Mouse (Mus musculus) liver, embryonic 11.5 days (tissue): ENCODE results near the gene Gm28042. TPM values are rescaled to one million over a fixed set of nuclear protein-coding genes. Genes with fewer than 3 reads are reported as not detected.

Source experiments
- ATAC-seq: fragments of 200-750 bp; cut with Nextera tagmentation; replicated peaks from 2 replicates; pipeline ENCODE4 v1.8.0; 2017; ENCODE audit warnings: moderate number of reproducible peaks, mild to moderate bottlenecking, moderate TSS enrichment, moderate library complexity; ENCODE audit not compliant: low FRiP score
- DNase-seq: peaks from one replicate; pipeline ENCODE4 v3.0.0-alpha.2; 2017; ENCODE audit warnings: low spot score
- H3K27ac ChIP-seq: fragments of 300-500 bp; sonication (generic); 2 replicates; pipeline ENCODE4 v1.5.1; 2014; ENCODE audit warnings: mild to moderate bottlenecking, low read depth, low read length, control low read depth
- H3K27me3 ChIP-seq: fragments of 300-500 bp; sonication (generic); replicated peaks from 2 replicates; pipeline ENCODE4 v1.6.1; 2014; ENCODE audit warnings: low read length, mixed read lengths; ENCODE audit not compliant: control insufficient read depth, insufficient read depth
- H3K36me3 ChIP-seq: fragments of 300-500 bp; sonication (generic); 2 replicates; pipeline ENCODE4 v1.6.1; 2014; ENCODE audit warnings: mild to moderate bottlenecking, low read length, moderate library complexity, mixed read lengths; ENCODE audit not compliant: control insufficient read depth, insufficient read depth
- H3K4me1 ChIP-seq: fragments of 300-500 bp; sonication (generic); replicated peaks from 2 replicates; pipeline ENCODE4 v1.6.1; 2014; ENCODE audit warnings: low read length, mixed read lengths; ENCODE audit not compliant: control insufficient read depth, insufficient read depth
- H3K4me2 ChIP-seq: fragments of 300-500 bp; sonication (generic); 2 replicates; pipeline ENCODE4 v1.6.1; 2014; ENCODE audit warnings: mild to moderate bottlenecking, control low read depth, moderate library complexity
- H3K4me3 ChIP-seq: fragments of 300-500 bp; sonication (generic); 2 replicates; pipeline ENCODE4 v1.5.1; 2014; ENCODE audit warnings: low read depth, low read length, control low read depth
- H3K9ac ChIP-seq: fragments of 300-500 bp; sonication (generic); 2 replicates; pipeline ENCODE4 v1.6.1; 2014; ENCODE audit warnings: low read depth, low read length, control low read depth
- H3K9me3 ChIP-seq: fragments of 300-500 bp; sonication (generic); 2 replicates; pipeline ENCODE4 v1.6.1; 2016; ENCODE audit warnings: low read length, inconsistent platforms, mixed read lengths; ENCODE audit not compliant: control insufficient read depth
- WGBS: fragments of 180-500 bp; shearing (Covaris S2); extraction: QIAGEN DNeasy Blood & Tissue Kit; methylation state at CpG from one replicate; pipeline ENCODE4 v1.1.7; 2014; 5-methylcytosine and 5-hydroxymethylcytosine counted together
- polyA plus RNA-seq: library from polyadenylated mRNA; unstranded; fragments of >200 nt; fragmentation: Nextera tagmentation; extraction: Ambion mirVana; gene quantifications from 2 replicates; pipeline ENCODE4 v1.2.1, GENCODE M21; 2014

Gene Gm28042
- polyA plus RNA-seq, 1 experiment from 2014 or later = 1.9 TPM

GRCm38 (mm10) chr2:120074096-120074495 is 46.8 kb downstream of the Gm28042 start:
- H3K4me1 ChIP-seq = peaks cover 7% of the 10 kb centered on the region; the same call in 1 of the 2 replicates
- no peak overlapping the region for H3K27ac ChIP-seq
- ATAC-seq (no peak), DNase-seq (no peak)
- no peak overlapping the region for H3K9ac ChIP-seq
- no peaks in the 10 kb centered on the region for H3K36me3 ChIP-seq
- 84% methylated on average over 4 of the region's 4 CpGs for WGBS
- H3K4me2 ChIP-seq = no peak overlapping the region
- peaks cover 28% of the 10 kb centered on the region for H3K27me3 ChIP-seq
- H3K9me3 ChIP-seq = no peaks in the 10 kb centered on the region
- H3K4me3 ChIP-seq = no peak overlapping the region

GRCm38 (mm10) chr2:120076076-120076705 is 48.9 kb downstream of the Gm28042 start:
- H3K27me3 ChIP-seq = peaks cover 28% of the 10 kb centered on the region

GRCm38 (mm10) chr2:120082416-120082815 is 55.1 kb downstream of the Gm28042 start:
- no peak overlapping the region for H3K4me3 ChIP-seq
- ATAC-seq = no peak
- H3K36me3 ChIP-seq = no peaks in the 10 kb centered on the region
- no peak overlapping the region for H3K9ac ChIP-seq
- no peak overlapping the region for H3K27ac ChIP-seq
- H3K4me1 ChIP-seq = peaks cover 3% of the 10 kb centered on the region; the same call in 1 of the 2 replicates
- 79% methylated on average over 2 of the region's 2 CpGs for WGBS
- no peak for DNase-seq
- H3K4me2 ChIP-seq = no peak overlapping the region
- peaks cover 2% of the 10 kb centered on the region for H3K27me3 ChIP-seq
- no peaks in the 10 kb centered on the region for H3K9me3 ChIP-seq

More at GRCm38 (mm10) chr2:120076076-120076705, 48.9 kb downstream of the Gm28042 start:
- WGBS = 4% methylated on average over 36 of the region's 36 CpGs
- H3K9me3 ChIP-seq = no peaks in the 10 kb centered on the region
- ATAC-seq = no peak
- peaks cover 7% of the 10 kb centered on the region; the same call in 1 of the 2 replicates for H3K4me1 ChIP-seq
- H3K36me3 ChIP-seq = no peaks in the 10 kb centered on the region
- H3K4me3 ChIP-seq = peak overlapping the region; percentile 37
- peak; percentile 61 for DNase-seq
- H3K4me2 ChIP-seq = peak overlapping the region; percentile 68
- H3K27ac ChIP-seq = no peak overlapping the region
- H3K9ac ChIP-seq = no peak overlapping the region

GRCm38 (mm10) chr2:120084593-120085361 is 57.5 kb downstream of the Gm28042 start:
- Histone ChIP-seq H3K9ac (no peak overlapping the region), H3K27me3 (no peaks in the 10 kb centered on the region), H3K27ac (no peak overlapping the region), H3K4me3 (no peak overlapping the region), H3K4me1 (peaks cover 3% of the 10 kb centered on the region; the same call in 1 of the 2 replicates), H3K9me3 (no peaks in the 10 kb centered on the region), H3K36me3 (no peaks in the 10 kb centered on the region), H3K4me2 (no peak overlapping the region)
- WGBS = 58% methylated on average over 14 of the region's 14 CpGs
- DNase-seq (no peak), ATAC-seq (no peak)

- H3K4me3 ChIP-seq = no peak overlapping the region
- DNase-seq (no peak), ATAC-seq (no peak)
- H3K9me3 ChIP-seq = no peaks in the 10 kb centered on the region
- no peak overlapping the region for H3K4me2 ChIP-seq
- 85% methylated on average over 3 of the region's 3 CpGs for WGBS
- H3K4me1 ChIP-seq = peaks cover 3% of the 10 kb centered on the region; the same call in 1 of the 2 replicates
- no peak overlapping the region for H3K27ac ChIP-seq
- H3K9ac ChIP-seq = no peak overlapping the region
- no peaks in the 10 kb centered on the region for H3K36me3 ChIP-seq
- H3K27me3 ChIP-seq = no peaks in the 10 kb centered on the region
These were observed 58.7 kb downstream of the Gm28042 start for GRCm38 (mm10) chr2:120086038-120086437.

GRCm38 (mm10) chr2:120087391-120087790 is 60.1 kb downstream of the Gm28042 start:
- no peak overlapping the region for H3K4me3 ChIP-seq

GRCm38 (mm10) chr2:120087897-120088296 is 60.6 kb downstream of the Gm28042 start:
- ATAC-seq = no peak

More at GRCm38 (mm10) chr2:120087391-120087790, 60.1 kb downstream of the Gm28042 start:
- H3K27me3 ChIP-seq = no peaks in the 10 kb centered on the region
- no peaks in the 10 kb centered on the region for H3K9me3 ChIP-seq
- H3K4me1 ChIP-seq = peaks cover 3% of the 10 kb centered on the region; the same call in 1 of the 2 replicates
- ATAC-seq (no peak), DNase-seq (no peak)
- no peaks in the 10 kb centered on the region for H3K36me3 ChIP-seq
- no peak overlapping the region for H3K27ac ChIP-seq
- no peak overlapping the region for H3K9ac ChIP-seq
- H3K4me2 ChIP-seq = no peak overlapping the region
- WGBS = 83% methylated on average over 3 of the region's 3 CpGs

GRCm38 (mm10) chr2:120090979-120091378 is 63.7 kb downstream of the Gm28042 start:
- H3K27me3 ChIP-seq = no peaks in the 10 kb centered on the region
- no peak overlapping the region for H3K9ac ChIP-seq
- H3K9me3 ChIP-seq = no peaks in the 10 kb centered on the region
- H3K36me3 ChIP-seq = no peaks in the 10 kb centered on the region
- ATAC-seq (no peak), DNase-seq (no peak)
- H3K27ac ChIP-seq = no peak overlapping the region
- H3K4me2 ChIP-seq = no peak overlapping the region
- peaks cover 3% of the 10 kb centered on the region; the same call in 1 of the 2 replicates for H3K4me1 ChIP-seq
- 89% methylated on average over 17 of the region's 17 CpGs for WGBS
- H3K4me3 ChIP-seq = no peak overlapping the region

More at GRCm38 (mm10) chr2:120087897-120088296, 60.6 kb downstream of the Gm28042 start:
- Histone ChIP-seq H3K27ac (no peak overlapping the region), H3K9me3 (no peaks in the 10 kb centered on the region), H3K4me3 (no peak overlapping the region), H3K27me3 (no peaks in the 10 kb centered on the region), H3K4me2 (no peak overlapping the region), H3K36me3 (no peaks in the 10 kb centered on the region), H3K9ac (no peak overlapping the region), H3K4me1 (peaks cover 3% of the 10 kb centered on the region; the same call in 1 of the 2 replicates)
- DNase-seq = no peak
- WGBS = 90% methylated on average over 2 of the region's 2 CpGs
